Mouse (Mus musculus) stomach, embryonic 16.5 days (tissue): ENCODE data around the gene Mgat4a. TPM values are rescaled to one million over a fixed set of nuclear protein-coding genes. Genes with fewer than 3 reads are reported as not detected.
"Not testable (repeated sequence)": the region's sequence is repeated elsewhere in the genome, so short reads cannot be mapped to it uniquely, and the experiment has no call there.

ENCODE experiments used
- ATAC-seq: fragments of 200-750 bp; cut with Nextera tagmentation; 2 replicates; pipeline ENCODE4 v1.8.0; 2017; ENCODE audit warnings: moderate number of reproducible peaks, moderate TSS enrichment; ENCODE audit not compliant: insufficient read depth, low FRiP score
- H3K27ac ChIP-seq: fragments of 300-500 bp; sonication (generic); 2 replicates; pipeline ENCODE4 v1.5.1; 2014; ENCODE audit warnings: low read length
- H3K27me3 ChIP-seq: fragments of 300-500 bp; sonication (generic); 2 replicates; pipeline ENCODE4 v1.6.1; 2014; ENCODE audit warnings: low read length, control low read depth, mixed read lengths; ENCODE audit not compliant: control insufficient read depth, insufficient read depth
- H3K36me3 ChIP-seq: fragments of 300-500 bp; sonication (generic); 2 replicates; pipeline ENCODE4 v1.6.1; 2014; ENCODE audit warnings: low read length; ENCODE audit not compliant: control insufficient read depth, insufficient read depth
- H3K4me1 ChIP-seq: fragments of 300-500 bp; sonication (generic); 2 replicates; pipeline ENCODE4 v1.6.1; 2014; ENCODE audit warnings: low read length, control low read depth, mixed read lengths; ENCODE audit not compliant: control insufficient read depth, insufficient read depth
- H3K4me2 ChIP-seq: fragments of 300-500 bp; sonication (generic); 2 replicates; pipeline ENCODE4 v1.6.1; 2014; ENCODE audit warnings: low read depth, low read length, mixed read lengths
- H3K4me3 ChIP-seq: fragments of 300-500 bp; sonication (generic); replicated peaks from 2 replicates; pipeline ENCODE4 v1.5.1; 2014; ENCODE audit warnings: mild to moderate bottlenecking, low read length
- H3K9ac ChIP-seq: fragments of 300-500 bp; sonication (generic); 2 replicates; pipeline ENCODE4 v1.6.1; 2014; ENCODE audit warnings: low read length
- H3K9me3 ChIP-seq: fragments of 300-500 bp; sonication (generic); replicated peaks from 2 replicates; pipeline ENCODE4 v1.6.1; 2016; ENCODE audit warnings: low read length, control low read depth; ENCODE audit not compliant: control insufficient read depth
- WGBS: fragments of 180-500 bp; shearing (Covaris S2); extraction: QIAGEN DNeasy Blood & Tissue Kit; methylation state at CpG from one replicate; pipeline ENCODE4 v1.1.7; 2014; 5-methylcytosine and 5-hydroxymethylcytosine counted together
- polyA plus RNA-seq: library from polyadenylated mRNA; unstranded; fragments of >200 nt; fragmentation: Nextera tagmentation; extraction: Ambion mirVana; gene quantifications from 2 replicates; pipeline ENCODE4 v1.2.1, GENCODE M21; 2015

Mgat4a gene
- polyA plus RNA-seq, 1 experiment from 2014 or later, result 27.1 TPM

DNA sequence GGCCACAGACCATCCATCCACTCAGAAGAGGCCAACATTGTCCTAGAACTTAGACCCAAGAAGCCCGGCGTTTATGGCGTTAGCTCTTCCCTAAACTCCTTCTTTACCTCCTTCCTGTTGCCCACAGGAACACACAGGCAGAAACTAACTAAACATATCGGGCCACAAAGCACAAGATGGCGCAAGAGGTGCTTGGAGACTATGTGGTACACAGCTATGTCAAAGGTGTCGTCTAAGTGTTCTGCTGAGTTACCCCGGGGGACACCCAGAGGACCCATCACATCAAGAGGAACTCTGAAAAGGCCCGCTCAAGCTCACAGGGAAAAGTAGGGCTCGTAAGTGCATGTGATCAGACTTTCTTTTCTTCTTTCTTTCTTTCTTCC, 35.5 kb downstream of the Mgat4a start:
- Histone ChIP-seq H3K27ac (peak overlapping the region; percentile 50), H3K9me3 (peaks cover 8% of the 10 kb centered on the region), H3K4me3 (no peak overlapping the region), H3K4me1 (peaks cover 16% of the 10 kb centered on the region; the same call in 1 of the 2 replicates), H3K27me3 (no peaks in the 10 kb centered on the region), H3K9ac (no peak overlapping the region), H3K4me2 (no peak overlapping the region), H3K36me3 (no peaks in the 10 kb centered on the region)
- 84% methylated on average over 9 of the region's 9 CpGs for WGBS
- ATAC-seq, result no peak

DNA sequence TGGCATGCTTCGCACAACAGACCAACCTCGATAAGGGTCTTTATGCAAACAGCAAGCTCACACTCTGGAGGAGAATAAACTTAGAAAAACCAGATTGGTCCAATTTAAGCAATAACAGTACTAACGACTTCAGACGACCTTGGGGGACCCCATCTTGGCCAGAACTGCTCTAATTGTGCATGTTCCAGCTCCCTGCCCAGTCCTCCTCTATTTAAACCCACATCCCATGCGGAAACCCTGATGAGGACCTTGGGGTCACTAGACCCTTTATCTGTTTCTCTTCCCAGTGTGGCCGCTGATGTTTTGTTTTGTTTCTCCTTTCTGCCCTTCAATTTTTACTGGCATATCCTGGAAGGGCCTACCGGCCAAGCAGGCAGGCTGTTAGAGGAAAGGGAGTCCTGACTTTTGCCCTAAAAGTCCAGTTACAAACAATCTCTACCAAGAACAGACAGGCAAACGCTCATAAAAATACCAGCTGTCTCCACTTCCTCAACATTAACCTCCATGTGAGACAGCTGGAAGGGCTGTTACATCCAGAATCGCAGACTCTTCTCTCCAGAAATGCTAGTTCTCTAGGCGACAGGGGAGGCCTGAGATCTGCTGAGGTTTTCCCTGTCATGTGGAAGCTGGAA, 36.0 kb downstream of the Mgat4a start:
- no peak overlapping the region for H3K9ac ChIP-seq
- ATAC-seq, result no peak
- 48% methylated on average over 10 of the region's 10 CpGs for WGBS

DNA sequence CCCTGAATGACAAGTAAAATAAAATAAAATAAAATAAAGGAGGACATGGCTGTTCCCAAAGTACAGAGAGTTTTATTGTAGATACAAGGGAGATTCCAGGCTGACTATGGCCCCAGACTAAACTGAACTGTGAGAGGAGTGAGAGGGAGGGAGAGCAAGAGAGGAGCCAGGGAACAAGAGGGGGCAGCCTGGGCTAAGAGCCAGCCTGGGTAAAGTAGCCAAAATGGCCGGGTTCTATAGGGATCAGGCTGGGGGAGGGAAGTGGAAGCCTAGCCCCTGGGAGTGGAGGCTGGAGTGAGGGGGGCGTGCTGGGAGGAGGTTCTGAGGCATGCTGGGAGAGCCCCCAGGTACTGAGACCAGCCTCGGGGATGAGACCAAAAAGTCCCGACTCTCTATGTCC, 37.2 kb downstream of the Mgat4a start:
- H3K27ac ChIP-seq, result no peak overlapping the region
- no peak for ATAC-seq
- H3K9me3 ChIP-seq, result peaks cover 8% of the 10 kb centered on the region
- H3K4me2 ChIP-seq, result no peak overlapping the region
- H3K27me3 ChIP-seq, result no peaks in the 10 kb centered on the region
- H3K36me3 ChIP-seq, result no peaks in the 10 kb centered on the region
- no peak overlapping the region for H3K9ac ChIP-seq
- no peak overlapping the region for H3K4me3 ChIP-seq
- peaks cover 16% of the 10 kb centered on the region; the same call in 1 of the 2 replicates for H3K4me1 ChIP-seq
- WGBS, result 63% methylated on average over 4 of the region's 4 CpGs

More for the DNA sequence above, 36.0 kb downstream of the Mgat4a start:
- peaks cover 16% of the 10 kb centered on the region; the same call in 1 of the 2 replicates for H3K4me1 ChIP-seq
- H3K27ac ChIP-seq, result peak overlapping the region; percentile 50
- peaks cover 8% of the 10 kb centered on the region for H3K9me3 ChIP-seq
- no peak overlapping the region for H3K4me2 ChIP-seq
- H3K27me3 ChIP-seq, result no peaks in the 10 kb centered on the region
- no peak overlapping the region for H3K4me3 ChIP-seq
- H3K36me3 ChIP-seq, result no peaks in the 10 kb centered on the region

DNA sequence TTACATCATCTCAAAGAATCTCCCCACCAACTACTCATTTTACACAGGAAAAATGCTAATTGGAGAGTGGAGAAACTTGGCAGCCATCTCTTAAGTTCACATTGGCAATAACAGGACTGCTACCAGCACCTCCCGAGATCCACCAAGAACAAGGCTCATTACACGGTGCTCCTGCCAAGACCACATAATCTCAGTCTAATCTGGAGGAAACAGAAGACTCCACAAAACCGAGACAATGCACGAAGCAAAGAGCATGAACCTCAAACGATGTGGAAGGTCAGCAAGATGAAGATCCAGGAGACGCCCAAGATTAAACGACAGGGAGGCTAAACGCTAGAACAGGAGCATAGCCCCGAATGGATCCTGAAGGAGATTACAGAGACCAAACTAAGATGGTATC, 38.5 kb downstream of the Mgat4a start:
- Histone ChIP-seq H3K9ac (no peak overlapping the region), H3K36me3 (no peaks in the 10 kb centered on the region; the same call in 1 of the 2 replicates), H3K27me3 (no peaks in the 10 kb centered on the region), H3K27ac (no peak overlapping the region), H3K4me3 (no peak overlapping the region), H3K4me2 (no peak overlapping the region), H3K4me1 (peaks cover 16% of the 10 kb centered on the region; the same call in 1 of the 2 replicates), H3K9me3 (peaks cover 8% of the 10 kb centered on the region)
- WGBS, result 88% methylated on average over 9 of the region's 9 CpGs
- no peak for ATAC-seq

DNA sequence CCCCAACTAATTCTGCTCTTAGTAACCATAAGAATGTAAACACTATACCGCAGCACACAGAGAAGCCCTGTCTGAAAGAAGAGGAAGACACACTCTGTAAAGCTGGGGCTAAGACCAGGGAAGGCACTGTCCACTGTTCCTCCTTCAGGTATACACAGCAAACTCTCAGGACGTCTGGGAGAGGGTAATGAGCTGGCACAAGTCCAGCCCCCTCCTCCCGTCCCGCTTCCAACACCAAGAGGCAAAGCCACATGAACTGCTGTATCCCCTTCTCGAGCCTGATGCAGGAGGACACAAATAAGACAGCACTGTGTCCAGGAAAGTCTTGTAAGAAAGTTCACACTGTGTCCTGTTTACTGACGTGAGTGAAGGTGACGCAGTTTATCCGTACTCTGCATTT, 40.1 kb downstream of the Mgat4a start:
- no peak overlapping the region for H3K27ac ChIP-seq
- no peak overlapping the region for H3K4me3 ChIP-seq
- no peak overlapping the region for H3K4me2 ChIP-seq
- H3K9ac ChIP-seq, result no peak overlapping the region
- no peaks in the 10 kb centered on the region for H3K27me3 ChIP-seq
- WGBS, result 31% methylated on average over 8 of the region's 8 CpGs
- ATAC-seq, result no peak
- no peaks in the 10 kb centered on the region for H3K9me3 ChIP-seq
- H3K36me3 ChIP-seq, result no peaks in the 10 kb centered on the region; the same call in 1 of the 2 replicates
- H3K4me1 ChIP-seq, result peaks cover 16% of the 10 kb centered on the region; the same call in 1 of the 2 replicates

DNA sequence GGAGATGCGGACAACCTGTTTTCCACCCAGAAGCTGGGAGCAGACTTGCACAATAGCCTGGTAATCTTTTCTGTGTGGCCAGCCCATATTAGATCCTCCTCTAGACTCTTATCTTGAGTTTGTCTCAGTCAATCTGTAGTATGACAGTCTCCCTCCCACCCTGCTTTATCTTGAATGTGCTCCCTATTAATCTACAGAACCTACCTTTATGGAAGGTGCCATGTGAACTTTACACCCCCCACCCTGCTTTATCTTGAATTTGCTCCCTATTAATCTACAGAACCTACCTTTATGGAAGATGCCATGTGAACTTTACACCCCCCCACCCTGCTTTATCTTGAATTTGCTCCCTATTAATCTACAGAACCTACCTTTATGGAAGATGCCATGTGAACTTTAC, 41.4 kb downstream of the Mgat4a start:
- H3K4me2 ChIP-seq, H3K27ac ChIP-seq, H3K36me3 ChIP-seq, H3K4me3 ChIP-seq, H3K9ac ChIP-seq, H3K27me3 ChIP-seq, H3K9me3 ChIP-seq: not testable (repeated sequence)
- WGBS, result 86% methylated on average over 1 of the region's 1 CpGs
- ATAC-seq, result peak; percentile 82
- H3K4me1 ChIP-seq, result peaks cover 16% of the 10 kb centered on the region; the same call in 1 of the 2 replicates

DNA sequence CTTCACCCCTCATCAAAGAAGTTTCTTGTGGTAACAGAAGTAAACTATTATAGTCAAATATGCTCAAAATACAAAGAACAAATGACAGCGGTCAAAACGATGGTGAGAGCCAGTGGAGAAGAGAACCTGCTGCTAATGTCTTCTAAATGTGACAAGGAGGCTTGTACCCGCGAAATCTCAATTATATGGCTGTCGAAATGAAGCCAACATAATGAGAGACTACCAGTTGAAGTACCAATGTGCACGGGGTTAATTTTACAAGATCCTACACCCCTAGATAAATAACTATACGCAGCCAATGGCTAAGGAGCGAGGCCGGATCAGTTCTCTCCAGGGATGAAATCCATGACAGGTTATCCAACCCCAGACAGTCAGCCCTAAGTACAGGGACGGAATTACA, 41.9 kb downstream of the Mgat4a start:
- WGBS, result 75% methylated on average over 10 of the region's 10 CpGs
- Histone ChIP-seq H3K4me2 (no peak overlapping the region), H3K4me1 (peaks cover 16% of the 10 kb centered on the region; the same call in 1 of the 2 replicates), H3K27me3 (no peaks in the 10 kb centered on the region), H3K9ac (no peak overlapping the region), H3K9me3 (no peaks in the 10 kb centered on the region), H3K4me3 (no peak overlapping the region), H3K27ac (no peak overlapping the region), H3K36me3 (no peaks in the 10 kb centered on the region; the same call in 1 of the 2 replicates)
- no peak for ATAC-seq

DNA sequence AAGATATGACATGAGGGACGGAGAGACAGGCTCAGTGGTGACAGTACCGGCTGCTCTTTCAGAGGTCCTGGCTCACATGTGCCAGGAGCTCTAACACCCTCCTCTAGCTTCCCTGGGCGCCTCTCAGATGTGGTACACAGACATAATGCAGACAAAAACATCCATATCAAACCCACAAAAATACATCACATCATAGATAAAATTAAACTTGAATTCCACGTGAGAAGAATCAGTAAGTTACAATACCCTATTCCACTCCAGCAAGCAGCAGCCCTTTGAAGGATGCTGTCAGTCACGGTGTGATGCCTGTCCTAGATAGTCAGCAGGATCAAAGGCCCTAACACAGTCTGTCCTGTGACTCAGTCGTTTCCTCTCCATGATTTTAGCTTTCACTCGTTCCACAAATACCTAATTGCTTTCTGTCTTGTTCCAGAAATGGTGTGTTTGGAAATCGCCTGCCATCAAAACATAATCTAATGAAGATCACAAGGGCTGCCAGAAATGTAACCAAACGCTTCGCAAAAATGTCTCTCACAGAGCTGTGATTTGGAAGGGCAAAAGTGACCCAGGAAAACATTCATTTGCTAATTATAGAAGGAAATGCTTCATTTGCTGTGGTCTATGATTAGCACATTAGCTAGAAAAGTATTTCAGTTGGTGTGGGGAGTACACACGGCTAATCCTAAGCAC, 44.1 kb downstream of the Mgat4a start:
- no peak overlapping the region for H3K27ac ChIP-seq
- ATAC-seq, result no peak

DNA sequence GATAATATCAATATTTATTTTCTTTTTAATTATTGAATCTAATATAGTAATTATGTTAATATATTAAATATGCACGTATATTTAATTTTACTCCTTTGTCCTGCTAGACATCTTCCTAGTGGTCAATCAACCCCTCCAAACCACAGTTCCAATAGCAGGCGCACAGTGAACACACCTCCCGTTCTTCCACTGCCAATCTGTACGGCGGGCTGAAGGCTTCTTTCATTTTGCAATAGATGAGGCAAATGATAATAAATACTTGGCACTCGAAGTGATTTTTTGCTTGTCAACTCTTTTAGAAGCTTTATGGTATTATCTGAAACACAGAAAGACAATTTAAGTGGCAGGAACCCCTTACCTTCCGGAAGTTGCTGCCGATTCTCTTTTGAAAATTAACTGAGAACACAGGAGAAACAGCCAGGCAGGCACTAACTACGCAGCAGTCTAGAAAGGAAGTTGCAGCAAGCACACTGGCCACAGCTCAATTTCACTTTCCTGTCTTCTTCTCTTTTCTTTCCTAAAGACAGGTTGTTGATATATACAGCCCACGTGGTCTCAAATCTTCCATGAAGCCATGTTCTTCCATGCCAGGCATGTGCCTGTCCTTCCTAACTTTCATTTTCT, 45.0 kb downstream of the Mgat4a start:
- Histone ChIP-seq H3K9ac (no peak overlapping the region), H3K36me3 (no peaks in the 10 kb centered on the region; the same call in 1 of the 2 replicates), H3K4me2 (no peak overlapping the region), H3K4me1 (peaks cover 3% of the 10 kb centered on the region; the same call in 1 of the 2 replicates), H3K4me3 (no peak overlapping the region), H3K27ac (no peak overlapping the region), H3K9me3 (no peaks in the 10 kb centered on the region), H3K27me3 (no peaks in the 10 kb centered on the region)
- no peak for ATAC-seq
- 81% methylated on average over 10 of the region's 10 CpGs for WGBS

More for the DNA sequence above, 44.1 kb downstream of the Mgat4a start:
- Histone ChIP-seq H3K4me2 (no peak overlapping the region), H3K9ac (no peak overlapping the region), H3K4me1 (peaks cover 12% of the 10 kb centered on the region; the same call in 1 of the 2 replicates), H3K36me3 (no peaks in the 10 kb centered on the region; the same call in 1 of the 2 replicates), H3K27me3 (no peaks in the 10 kb centered on the region), H3K4me3 (no peak overlapping the region), H3K9me3 (no peaks in the 10 kb centered on the region)
- WGBS, result 71% methylated on average over 11 of the region's 11 CpGs
